Comparison of ENCODE assay signal across 28 mouse cellular contexts in the genomic region with DNA sequence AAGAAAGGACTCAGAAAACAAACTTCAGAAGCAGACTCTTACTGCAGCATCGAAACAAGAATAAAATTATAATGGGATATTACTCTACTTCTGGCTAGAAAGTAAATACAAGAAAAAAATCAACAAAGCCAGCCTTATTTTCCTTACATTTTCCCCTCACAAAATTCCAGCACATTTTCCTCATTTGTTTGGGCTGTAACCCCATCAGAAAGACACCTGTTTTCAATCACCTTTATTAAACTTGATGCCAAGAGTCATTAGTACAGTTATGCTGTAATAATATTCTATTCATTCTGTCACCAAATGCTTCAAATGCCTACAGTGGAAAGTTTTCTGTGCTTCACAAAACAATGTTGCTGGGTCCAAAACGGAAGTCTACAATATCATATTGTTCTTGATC.
"Had no signal": no experiment of that assay in that cellular context is flagged by ENCODE, and none has a peak within 500 bp of the region (broad histone marks: within the 10 kb centered on the region; RNA-seq: fewer than 3 reads in every experiment).

No protein-coding gene starts in this region.

- H3K9me3 ChIP-seq: heart, embryonic 13.5 days; heart, embryonic 15.5 days; hindbrain, embryonic 10.5 days; hindbrain, embryonic 12.5 days; intestine, embryonic 15.5 days; limb, embryonic 13.5 days; liver, embryonic 13.5 days; liver, embryonic 15.5 days had no signal

- H3K9ac ChIP-seq: heart, embryonic 13.5 days; heart, embryonic 15.5 days; hindbrain, embryonic 12.5 days; hindbrain, embryonic 14.5 days; intestine, embryonic 15.5 days; limb, embryonic 13.5 days; liver, embryonic 13.5 days; liver, embryonic 15.5 days had no signal

- H3K4me1 ChIP-seq: heart, embryonic 15.5 days; hindbrain, embryonic 10.5 days; hindbrain, embryonic 12.5 days; intestine, embryonic 15.5 days; liver, embryonic 13.5 days; liver, embryonic 15.5 days had no signal

- ATAC-seq: hindbrain, embryonic 16.5 days; inflammation-experienced regulatory T-cells, adult 6 months; intestine, embryonic 15.5 days; intestine, postnatal 0 days had no signal

- H3K4me3 ChIP-seq: heart, adult 2 months; heart, embryonic 13.5 days; heart, embryonic 15.5 days; hindbrain, embryonic 10.5 days; hindbrain, embryonic 12.5 days; intestine, embryonic 15.5 days; layer of hippocampus, adult 2 months; left cerebral cortex, adult 2 months; limb, embryonic 13.5 days; liver, embryonic 13.5 days; liver, embryonic 15.5 days had no signal

- H3K4me2 ChIP-seq: heart, embryonic 11.5 days; heart, embryonic 13.5 days; heart, embryonic 15.5 days; hindbrain, embryonic 12.5 days; hindbrain, embryonic 14.5 days; intestine, embryonic 15.5 days; limb, embryonic 13.5 days; liver, embryonic 11.5 days; liver, embryonic 13.5 days; liver, embryonic 15.5 days had no signal

- H3K36me3 ChIP-seq: heart, embryonic 13.5 days; heart, embryonic 15.5 days; hindbrain, embryonic 10.5 days; hindbrain, embryonic 12.5 days; intestine, embryonic 15.5 days; limb, embryonic 13.5 days; liver, embryonic 13.5 days; liver, embryonic 15.5 days had no signal

- H3K27ac ChIP-seq: heart, adult 2 months; heart, embryonic 13.5 days; heart, embryonic 15.5 days; hindbrain, embryonic 10.5 days; hindbrain, embryonic 12.5 days; hindbrain, embryonic 14.5 days; intestine, embryonic 15.5 days; layer of hippocampus, adult 2 months; left cerebral cortex, adult 2 months; limb, embryonic 13.5 days; liver, embryonic 13.5 days; liver, embryonic 15.5 days had no signal

- H3K27me3 ChIP-seq: heart, embryonic 13.5 days; heart, embryonic 15.5 days; hindbrain, embryonic 12.5 days; intestine, embryonic 15.5 days; limb, embryonic 13.5 days; liver, embryonic 13.5 days; liver, embryonic 15.5 days had no signal

- DNase-seq: gastrocnemius, postnatal 14 days; gastrocnemius, postnatal 36 days; heart, adult 11 months; heart, adult 2 months; heart, postnatal 14 days; heart, postnatal 4 days; kidney, adult 18-20 months; kidney, adult 8-10 months; kidney, postnatal 10 days; kidney, postnatal 25 days; kidney, postnatal 4 days; liver; liver, embryonic 13.5 days had no signal
